Mouse (Mus musculus) kidney, postnatal 14 days (tissue): ENCODE data around the gene Olfr725.

Experiments used
- DNase-seq: peaks from one replicate; pipeline ENCODE4 v3.0.0; 2022; ENCODE audit warnings: mixed read lengths

The Olfr725 gene

DNA sequence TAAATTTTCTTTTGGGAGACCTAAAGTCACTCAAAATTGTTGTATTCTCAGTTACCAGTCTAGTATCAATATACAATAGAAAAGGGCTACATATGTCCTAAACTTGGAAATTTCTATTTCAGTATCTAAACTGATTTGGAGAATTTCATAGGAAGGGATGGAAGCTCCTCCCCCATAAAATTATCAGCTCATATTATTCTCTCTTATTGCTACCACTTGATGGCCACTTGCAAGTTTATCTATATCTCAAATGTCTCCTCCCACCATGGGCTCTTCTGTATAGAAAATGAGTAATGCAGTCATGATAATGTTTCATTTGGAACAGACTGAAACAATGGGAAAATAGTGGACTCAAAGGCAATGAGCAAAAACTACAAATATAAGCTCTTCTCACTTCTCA is at the start of gene Olfr725:
Gene Olfr725 (minus strand): TSS at position 101 of the 400 bp plus-strand sequence.
- DNase-seq, result no peak

DNA sequence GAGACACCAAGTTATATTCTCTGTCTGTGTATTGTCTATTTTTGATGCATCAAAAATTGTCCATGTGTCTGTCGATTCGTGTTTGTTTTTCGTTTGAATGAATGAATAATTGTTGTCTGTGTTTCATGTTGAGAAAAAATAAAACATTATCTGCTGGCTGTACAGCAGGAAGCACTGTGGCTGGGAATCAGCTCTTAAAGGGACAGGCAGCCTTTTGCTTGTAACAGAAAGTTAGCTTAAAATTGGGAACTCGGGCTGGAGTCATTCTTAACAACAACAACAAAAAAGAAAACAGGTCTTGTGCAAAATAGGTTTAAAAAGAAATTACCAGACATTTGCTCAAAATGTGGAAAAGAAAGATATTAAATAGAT is 22.5 kb upstream of the Olfr725 start:
- no peak for DNase-seq

DNA sequence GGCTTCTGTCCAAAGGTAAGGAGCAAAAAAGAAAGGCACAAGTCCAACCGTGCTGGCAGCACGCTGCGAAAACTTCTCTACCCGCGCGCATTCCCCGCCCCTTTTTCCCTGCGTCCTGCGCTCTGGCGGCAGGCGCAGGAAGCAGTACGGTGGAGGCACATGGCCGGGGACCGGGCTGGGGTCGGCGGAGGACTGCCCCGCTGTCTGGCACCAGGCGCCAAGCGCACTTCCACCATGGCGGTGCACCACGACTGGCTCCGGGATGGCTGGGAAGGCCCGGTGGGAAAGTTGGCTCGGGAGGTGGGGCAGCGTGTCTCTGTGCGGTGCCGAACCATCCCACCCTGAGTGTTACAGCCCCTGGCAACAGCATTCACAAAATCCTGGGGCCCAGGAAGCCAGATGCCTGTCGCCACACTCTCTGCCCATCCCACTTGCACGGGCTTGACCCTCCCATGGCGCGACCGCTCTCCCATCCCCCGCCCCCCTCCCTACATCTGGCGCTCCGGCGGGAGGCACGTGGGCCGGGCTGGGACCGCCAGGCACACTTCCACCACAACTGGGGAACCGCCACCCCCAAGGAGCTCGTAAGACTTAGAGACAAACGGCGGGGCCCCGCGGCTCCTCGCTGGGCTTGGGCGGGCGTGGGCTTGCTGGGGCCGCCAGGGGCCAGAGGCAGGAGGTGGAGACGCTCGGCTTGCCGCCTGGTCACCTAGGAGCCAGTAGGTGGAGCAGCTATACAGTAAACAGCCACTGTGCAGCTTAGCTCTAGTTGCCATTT is 22.0 kb upstream of the Olfr725 start:
- peak; percentile 71 for DNase-seq

DNA sequence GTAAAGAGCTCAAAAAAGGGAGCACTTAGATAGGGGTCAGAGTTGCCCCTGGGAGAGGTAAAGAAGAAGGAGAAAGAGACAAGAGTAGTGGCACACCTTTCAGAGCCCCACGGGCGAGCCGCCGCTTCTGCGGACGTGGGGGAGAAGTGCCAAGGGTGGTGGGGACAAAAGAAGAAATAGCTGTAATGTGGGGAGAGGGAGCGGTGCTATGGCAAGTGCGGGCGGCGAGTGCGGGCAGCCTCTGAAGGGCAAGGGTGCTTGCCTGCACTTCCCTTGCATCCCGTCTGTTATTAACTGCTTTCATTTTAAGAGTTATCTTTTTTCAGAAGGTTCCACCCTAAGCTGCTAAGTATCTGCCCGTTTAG is 21.4 kb upstream of the Olfr725 start:
- DNase-seq, result no peak

GRCm38 (mm10) chr14:50061179-50061578 is 21.0 kb upstream of the Olfr725 start:
- no peak for DNase-seq

GRCm38 (mm10) chr14:50032041-50032440 is 8.1 kb downstream of the Olfr725 start:
- no peak for DNase-seq

DNA sequence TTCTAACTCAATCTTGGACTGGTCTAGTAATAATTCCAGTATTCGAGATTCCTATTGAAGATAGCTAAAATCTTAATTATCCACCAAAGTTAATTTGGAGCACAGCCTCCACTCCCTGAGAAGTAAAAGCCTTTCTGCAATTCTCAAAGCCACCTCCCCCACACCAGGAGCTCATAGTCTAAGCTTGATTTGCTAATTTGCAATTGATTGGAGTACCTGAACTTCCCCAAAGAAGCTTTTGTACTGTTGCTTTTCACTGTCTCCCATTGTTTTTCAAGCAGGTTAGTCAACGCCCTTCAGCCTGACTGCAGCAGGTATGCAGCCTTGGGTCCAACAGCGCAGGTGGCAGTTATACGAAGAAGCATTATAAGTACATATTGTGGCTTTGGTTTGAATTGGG is 8.8 kb downstream of the Olfr725 start:
- no peak for DNase-seq

DNA sequence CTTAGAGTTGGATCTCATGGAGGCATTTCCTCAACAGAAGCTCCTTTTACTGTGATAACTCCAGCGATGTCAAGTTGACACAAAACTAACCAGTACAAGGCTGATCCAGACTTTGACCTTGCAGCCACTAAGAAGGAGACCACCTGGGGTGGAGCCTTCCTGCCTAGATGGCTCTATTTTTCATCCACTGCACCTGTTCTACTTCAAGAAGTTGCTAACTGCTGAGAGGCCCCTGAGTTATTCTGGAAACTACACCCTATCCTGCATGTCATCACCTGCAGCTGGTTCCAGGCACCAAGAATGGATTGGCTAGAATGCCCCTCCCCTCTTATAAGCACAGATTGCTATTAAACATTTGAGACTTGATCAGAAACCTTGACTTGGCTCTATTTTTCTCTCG is 13.8 kb downstream of the Olfr725 start:
- no peak for DNase-seq
